Mouse (Mus musculus) layer of hippocampus, postnatal 25 days (tissue): Measurements from ENCODE around the gene St6gal1. TPM values are rescaled to one million over a fixed set of nuclear protein-coding genes. Genes with fewer than 3 reads are reported as not detected.

Experiments used
- DNase-seq, 2 experiments: peaks; one replicate each; pipeline ENCODE4 v3.0.0; 2022; ENCODE audit warnings: mixed read lengths in 2 of 2, low spot score in 1 of 2; ENCODE audit errors: extremely low spot score in 1 of 2
- total RNA-seq, 2 experiments: library from RNA; stranded (reverse); gene quantifications; 2 replicates each; pipeline ENCODE4 v1.2.3; 2021

The St6gal1 gene
- total RNA-seq, 2 experiments from 2014 or later, result 13.2 to 15.2 TPM

- DNase-seq, result no peak
Observed at GRCm38 (mm10) chr16:23326664-23327063, 102.1 kb downstream of the St6gal1 start.

GRCm38 (mm10) chr16:23327266-23327665 lies 102.7 kb downstream of the St6gal1 start:
- no peak for DNase-seq

- no peak for DNase-seq
Observed at GRCm38 (mm10) chr16:23328201-23328600, 103.7 kb downstream of the St6gal1 start.

GRCm38 (mm10) chr16:23332136-23332535 lies 107.6 kb downstream of the St6gal1 start:
- no peak for DNase-seq

- no peak for DNase-seq
Observed at GRCm38 (mm10) chr16:23332686-23333085, 108.1 kb downstream of the St6gal1 start.

GRCm38 (mm10) chr16:23333875-23334551 lies 109.5 kb downstream of the St6gal1 start:
- no peak for DNase-seq

GRCm38 (mm10) chr16:23337317-23337716 lies 112.8 kb downstream of the St6gal1 start:
- no peak for DNase-seq

GRCm38 (mm10) chr16:23341254-23341653 lies 116.7 kb downstream of the St6gal1 start:
- DNase-seq, result no peak

GRCm38 (mm10) chr16:23350802-23351201 lies 126.3 kb downstream of the St6gal1 start:
- no peak for DNase-seq

- DNase-seq, result no peak
Observed at GRCm38 (mm10) chr16:23361031-23361430, 136.5 kb downstream of the St6gal1 start.

GRCm38 (mm10) chr16:23361434-23361970 lies 137.0 kb downstream of the St6gal1 start:
- no peak for DNase-seq

- no peak for DNase-seq
Observed at GRCm38 (mm10) chr16:23364328-23364990, 139.9 kb downstream of the St6gal1 start.

GRCm38 (mm10) chr16:23369124-23369523 lies 144.6 kb downstream of the St6gal1 start:
- no peak for DNase-seq

- DNase-seq, result no peak
Observed at GRCm38 (mm10) chr16:23370724-23371123, 146.2 kb downstream of the St6gal1 start.

- DNase-seq, result no peak
Observed at GRCm38 (mm10) chr16:23372340-23372739, 147.8 kb downstream of the St6gal1 start.

GRCm38 (mm10) chr16:23374068-23374467 lies 149.5 kb downstream of the St6gal1 start:
- no peak for DNase-seq

GRCm38 (mm10) chr16:23374938-23375337 lies 150.4 kb downstream of the St6gal1 start:
- no peak for DNase-seq

- DNase-seq, result no peak
Observed at GRCm38 (mm10) chr16:23376189-23376588, 151.6 kb downstream of the St6gal1 start.

GRCm38 (mm10) chr16:23379536-23380230 lies 155.1 kb downstream of the St6gal1 start:
- DNase-seq, result no peak

GRCm38 (mm10) chr16:23384304-23384703 lies 159.8 kb downstream of the St6gal1 start:
- DNase-seq, result no peak

- no peak for DNase-seq
Observed at GRCm38 (mm10) chr16:23397931-23398330, 173.4 kb downstream of the St6gal1 start.
